Comparison of ENCODE assay signal across 11 mouse cellular contexts in genomic region chr11:115275509-115275908, GRCm38 (mm10). TPM values are rescaled to one million over a fixed set of nuclear protein-coding genes. Genes with fewer than 3 reads are reported as not detected.
DNase-seq lines count a peak whose midpoint lies in the region; ATAC-seq and TF ChIP-seq lines count a peak whose summit lies in the region.
"Had no signal": no experiment of that assay in that cellular context is flagged by ENCODE, and none has a peak within 500 bp of the region (broad histone marks: within the 10 kb centered on the region; RNA-seq: fewer than 3 reads in every experiment).

No protein-coding gene starts in this region.

- ATAC-seq in heart, embryonic 15.5 days (replicated peaks; ENCODE audit: insufficient number of reproducible peaks, insufficient read depth, low FRiP score, low read depth): no peak
- ATAC-seq in G1E (ENCODE audit: extremely low read depth, insufficient number of reproducible peaks, low FRiP score, poor library complexity, severe bottlenecking): no peak
- ATAC-seq in forebrain, postnatal 0 days: no peak
- no peak for ATAC-seq in liver, embryonic 16.5 days (ENCODE audit: low read depth)
- ATAC-seq in inflammation-experienced regulatory T-cells, adult 6 months: no peak

- H3K9ac ChIP-seq in heart, embryonic 15.5 days: no peak overlapping the region
- H3K9ac ChIP-seq in forebrain, postnatal 0 days: no peak overlapping the region
- H3K9ac ChIP-seq in liver, embryonic 16.5 days (ENCODE audit: low read depth, low read length): no peak overlapping the region

- 67% methylated on average over 6 of the region's 6 CpGs for WGBS in heart, embryonic 15.5 days
- WGBS in forebrain, postnatal 0 days: 88% methylated on average over 6 of the region's 6 CpGs
- WGBS in liver, embryonic 16.5 days (ENCODE audit: insufficient replicate concordance): 36% methylated on average over 6 of the region's 6 CpGs

- DNase-seq in heart, adult 8-10 months (ENCODE audit: low spot score): no peak
- no peak for DNase-seq in G1E (ENCODE audit: low spot score)
- no peak for DNase-seq in forebrain, postnatal 0 days
- DNase-seq in heart, postnatal 4 days: no peak
- no peak for DNase-seq in frontal cortex, postnatal 25 days (ENCODE audit: low spot score in 2 of 2)
- DNase-seq: kidney, postnatal 4 days had no signal

- peak overlapping the region; percentile 72; the same call in 1 of the 2 replicates for H3K4me3 ChIP-seq in heart, embryonic 15.5 days
- peak overlapping the region; percentile 84; the same call in 1 of the 2 replicates for H3K4me3 ChIP-seq in G1E (ENCODE audit: low read depth, low read length)
- H3K4me3 ChIP-seq in forebrain, postnatal 0 days (ENCODE audit: low read depth, low read length): no peak overlapping the region
- no peak overlapping the region for H3K4me3 ChIP-seq in liver, embryonic 16.5 days (ENCODE audit: low read depth, low read length)

- no peak overlapping the region for H3K27ac ChIP-seq in heart, embryonic 15.5 days
- H3K27ac ChIP-seq in forebrain, postnatal 0 days (ENCODE audit: low read depth, low read length): no peak overlapping the region
- H3K27ac ChIP-seq in liver, embryonic 16.5 days (ENCODE audit: low read length): 0 out of 2 replicates have a peak overlapping the region, but pooled peaks have one; percentile 8

- no peak for TF ChIP-seq CTCF in G1E (IDR thresholded peaks at IDR 0.05; ENCODE audit: low read depth, low read length)
- TF ChIP-seq CTCF in forebrain, postnatal 0 days (IDR thresholded peaks at IDR 0.05; ENCODE audit: low read depth): no peak

- H3K36me3 ChIP-seq in heart, embryonic 15.5 days: no peaks in the 10 kb centered on the region
- H3K36me3 ChIP-seq in G1E (replicated peaks): peaks cover 46% of the 10 kb centered on the region
- peaks cover 6% of the 10 kb centered on the region; the same call in 1 of the 2 replicates for H3K36me3 ChIP-seq in forebrain, postnatal 0 days (ENCODE audit: insufficient read depth)
- no peaks in the 10 kb centered on the region for H3K36me3 ChIP-seq in liver, embryonic 16.5 days (ENCODE audit: control insufficient read depth, insufficient read depth)

- H3K27me3 ChIP-seq in heart, embryonic 15.5 days: no peaks in the 10 kb centered on the region
- H3K27me3 ChIP-seq in G1E (ENCODE audit: insufficient read depth, low read length): no peaks in the 10 kb centered on the region
- H3K27me3 ChIP-seq in forebrain, postnatal 0 days (ENCODE audit: insufficient read depth, low read length): no peaks in the 10 kb centered on the region
- no peaks in the 10 kb centered on the region for H3K27me3 ChIP-seq in liver, embryonic 16.5 days (ENCODE audit: control insufficient read depth, insufficient read depth, low read depth, low read length)

- peaks cover 20% of the 10 kb centered on the region for H3K4me1 ChIP-seq in heart, embryonic 15.5 days (replicated peaks)
- H3K4me1 ChIP-seq in G1E (ENCODE audit: insufficient read depth, low read depth, low read length): peaks cover 71% of the 10 kb centered on the region
- 0 out of 2 replicates have a peak, but pooled peaks cover 6% of the 10 kb centered on the region for H3K4me1 ChIP-seq in forebrain, postnatal 0 days (ENCODE audit: insufficient read depth)
- H3K4me1 ChIP-seq in liver, embryonic 16.5 days (ENCODE audit: control insufficient read depth, low read depth, low read length): peaks cover 38% of the 10 kb centered on the region

- H3K4me2 ChIP-seq in heart, embryonic 15.5 days: no peak overlapping the region
- H3K4me2 ChIP-seq in forebrain, postnatal 0 days (ENCODE audit: low read depth): peak overlapping the region; percentile 78
- H3K4me2 ChIP-seq in liver, embryonic 16.5 days (ENCODE audit: low read depth, low read length): peak overlapping the region; percentile 97; the same call in 1 of the 2 replicates

- no peaks in the 10 kb centered on the region for H3K9me3 ChIP-seq in heart, embryonic 15.5 days (replicated peaks)
- H3K9me3 ChIP-seq in G1E (replicated peaks): no peaks in the 10 kb centered on the region
- no peaks in the 10 kb centered on the region for H3K9me3 ChIP-seq in forebrain, postnatal 0 days (ENCODE audit: low read length)
- H3K9me3 ChIP-seq in liver, embryonic 16.5 days (replicated peaks; ENCODE audit: control insufficient read depth, low read length): no peaks in the 10 kb centered on the region

RNA-seq across cellular contexts. Expression of gene Fdxr, which starts 1.3 kb away (rescaled TPM):
- 10.5 and 12.4 TPM in 2 replicates for polyA plus RNA-seq in heart, embryonic 15.5 days (2015; fragmentation: Nextera tagmentation; extraction: Ambion mirVana)
- 1 to 10 TPM; 9.1 to 10.0 (median 9.6) TPM for total RNA-seq in heart, adult 8-10 months (2022)
- total RNA-seq in G1E (2014; fragmentation: Nextera tagmentation) (3.7 and 10.4 TPM in 2 replicates), G1E (2017) (10.7 and 11.1 TPM in 2 replicates)
- polyA plus RNA-seq in G1E (2012): 32.2 and 36.3 TPM in 2 replicates
- 18.6 and 26.2 TPM in 2 replicates for total RNA-seq in forebrain, postnatal 0 days (2014; rRNA removed)
- 14.0 and 16.4 TPM in 2 replicates for polyA plus RNA-seq in forebrain, postnatal 0 days (2015; fragmentation: Nextera tagmentation; extraction: Ambion mirVana)
- 19.5 and 21.7 TPM in 2 replicates for polyA plus RNA-seq in liver, embryonic 16.5 days (2015; fragmentation: Nextera tagmentation; extraction: Ambion mirVana)
- 10 to 100 TPM; 20.6 to 26.2 (median 23.7) TPM for polyA plus RNA-seq in inflammation-experienced regulatory T-cells, adult 6 months (2017; shearing (Covaris generic))
- 1 to 10 TPM; 7.5 to 9.5 TPM for total RNA-seq in heart, postnatal 4 days (2021)

RNA-seq across cellular contexts. Expression of gene Grin2c, which starts 8.5 kb away (rescaled TPM):
- 0.10 and 0.16 TPM in 2 replicates for polyA plus RNA-seq in heart, embryonic 15.5 days (2015; fragmentation: Nextera tagmentation; extraction: Ambion mirVana)
- under 1 TPM; 0.09 to 0.65 (median 0.23) TPM for total RNA-seq in heart, adult 8-10 months (2022)
- total RNA-seq in G1E (2014; fragmentation: Nextera tagmentation): 0.53 TPM in 1 of 2 replicates, not detected in the other
- total RNA-seq in G1E (2017): 0.06 TPM in 1 of 2 replicates, not detected in the other
- polyA plus RNA-seq in G1E (2012): not detected in 2 replicates
- total RNA-seq in forebrain, postnatal 0 days (2014; rRNA removed): 1.5 and 1.6 TPM in 2 replicates
- 0.35 and 0.48 TPM in 2 replicates for polyA plus RNA-seq in forebrain, postnatal 0 days (2015; fragmentation: Nextera tagmentation; extraction: Ambion mirVana)
- polyA plus RNA-seq in liver, embryonic 16.5 days (2015; fragmentation: Nextera tagmentation; extraction: Ambion mirVana): 0.05 and 0.09 TPM in 2 replicates
- not detected for polyA plus RNA-seq in inflammation-experienced regulatory T-cells, adult 6 months (2017; shearing (Covaris generic))
- under 1 TPM; 0.12 to 0.18 TPM for total RNA-seq in heart, postnatal 4 days (2021)
- polyA plus RNA-seq: stomach, embryonic 14.5 days had no signal

RNA-seq across cellular contexts. Expression of gene Fads6, which starts 22.0 kb away (rescaled TPM):
- 0.55 and 0.67 TPM in 2 replicates for polyA plus RNA-seq in heart, embryonic 15.5 days (2015; fragmentation: Nextera tagmentation; extraction: Ambion mirVana)
- total RNA-seq in heart, adult 8-10 months (2022): 1 to 10 TPM; 2.0 to 3.5 (median 2.3) TPM
- total RNA-seq in G1E (2014; fragmentation: Nextera tagmentation): not detected in 2 replicates
- 0.06 and 0.38 TPM in 2 replicates for total RNA-seq in G1E (2017)
- not detected in 2 replicates for polyA plus RNA-seq in G1E (2012)
- 3.8 and 6.5 TPM in 2 replicates for total RNA-seq in forebrain, postnatal 0 days (2014; rRNA removed)
- polyA plus RNA-seq in forebrain, postnatal 0 days (2015; fragmentation: Nextera tagmentation; extraction: Ambion mirVana): 0.47 and 0.48 TPM in 2 replicates
- 4.4 and 4.5 TPM in 2 replicates for polyA plus RNA-seq in liver, embryonic 16.5 days (2015; fragmentation: Nextera tagmentation; extraction: Ambion mirVana)
- polyA plus RNA-seq in inflammation-experienced regulatory T-cells, adult 6 months (2017; shearing (Covaris generic)): 1 to 10 TPM in 1 of 3 experiments, under 1 TPM in 2; 0.62 to 1.1 (median 0.78) TPM
- 1 to 10 TPM in 1 of 2 experiments, under 1 TPM in 1; 0.86 to 1.4 TPM for total RNA-seq in heart, postnatal 4 days (2021)

RNA-seq across cellular contexts. Expression of gene Otop2, which starts 31.5 kb away (rescaled TPM):
- 0.08 TPM in 1 of 2 replicates, not detected in the other for polyA plus RNA-seq in heart, embryonic 15.5 days (2015; fragmentation: Nextera tagmentation; extraction: Ambion mirVana)
- not detected for total RNA-seq in heart, adult 8-10 months (2022)
- total RNA-seq in G1E (2014; fragmentation: Nextera tagmentation): not detected in 2 replicates
- total RNA-seq in G1E (2017): not detected in 2 replicates
- not detected in 2 replicates for polyA plus RNA-seq in G1E (2012)
- 0.15 TPM in 1 of 2 replicates, not detected in the other for total RNA-seq in forebrain, postnatal 0 days (2014; rRNA removed)
- 0.10 and 0.13 TPM in 2 replicates for polyA plus RNA-seq in forebrain, postnatal 0 days (2015; fragmentation: Nextera tagmentation; extraction: Ambion mirVana)
- not detected in 2 replicates for polyA plus RNA-seq in liver, embryonic 16.5 days (2015; fragmentation: Nextera tagmentation; extraction: Ambion mirVana)
- not detected for polyA plus RNA-seq in inflammation-experienced regulatory T-cells, adult 6 months (2017; shearing (Covaris generic))
- not detected for total RNA-seq in heart, postnatal 4 days (2021)
- total RNA-seq: gastrocnemius, adult 18-20 months had no signal
- polyA plus RNA-seq: stomach, embryonic 14.5 days had no signal

RNA-seq across cellular contexts. Expression of gene Ush1g, which starts 46.3 kb away (rescaled TPM):
- polyA plus RNA-seq in heart, embryonic 15.5 days (2015; fragmentation: Nextera tagmentation; extraction: Ambion mirVana): 0.11 and 0.29 TPM in 2 replicates
- under 1 TPM; 0.09 to 0.28 (median 0.25) TPM for total RNA-seq in heart, adult 8-10 months (2022)
- not detected in 2 replicates for total RNA-seq in G1E (2014; fragmentation: Nextera tagmentation)
- total RNA-seq in G1E (2017): 0.05 and 0.06 TPM in 2 replicates
- not detected in 2 replicates for polyA plus RNA-seq in G1E (2012)
- total RNA-seq in forebrain, postnatal 0 days (2014; rRNA removed): 0.23 and 0.33 TPM in 2 replicates
- polyA plus RNA-seq in forebrain, postnatal 0 days (2015; fragmentation: Nextera tagmentation; extraction: Ambion mirVana): 0.06 and 0.09 TPM in 2 replicates
- polyA plus RNA-seq in liver, embryonic 16.5 days (2015; fragmentation: Nextera tagmentation; extraction: Ambion mirVana): 0.09 and 0.13 TPM in 2 replicates
- not detected for polyA plus RNA-seq in inflammation-experienced regulatory T-cells, adult 6 months (2017; shearing (Covaris generic))
- under 1 TPM; 0.09 to 0.12 TPM for total RNA-seq in heart, postnatal 4 days (2021)
- polyA plus RNA-seq: stomach, embryonic 14.5 days had no signal

Comparison
In these comparisons a context has a peak if more than half of its experiments do, and no peak if none do; other contexts are left out.
1. H3K4me3 ChIP-seq: peak in heart, embryonic 15.5 days (single experiment) and G1E (single experiment); none in forebrain, postnatal 0 days (single experiment) and liver, embryonic 16.5 days (single experiment).